Mouse (Mus musculus): ENCODE measurements around the gene Xkrx.

DNA sequence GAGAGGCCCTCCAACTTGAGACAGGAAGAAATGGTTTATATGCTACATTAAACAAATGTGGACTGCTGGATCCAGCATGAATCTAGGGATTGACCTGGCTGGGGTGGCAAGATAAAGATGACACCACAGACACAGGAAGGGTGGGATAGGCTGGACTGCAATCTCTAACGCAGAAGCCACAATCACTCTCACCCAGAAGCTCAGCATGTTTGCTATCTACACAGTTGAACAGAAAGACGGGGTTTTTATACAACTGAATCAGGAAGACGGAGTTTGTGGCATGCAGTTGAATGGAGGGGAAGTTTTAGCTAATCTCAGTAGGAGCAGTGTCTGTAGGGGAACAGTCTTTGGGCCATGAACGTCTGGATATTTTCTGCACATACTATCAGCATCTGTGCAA, 19.9 kb downstream of the Xkrx start:
- no peak for TF ChIP-seq GATA1 (IDR thresholded peaks at IDR 0.05; ENCODE audit: borderline replicate concordance, low read length)
- no peak for TF ChIP-seq CTCF (IDR thresholded peaks at IDR 0.05; ENCODE audit: low read depth, low read length)
- no peak for TF ChIP-seq GATA2 (IDR thresholded peaks at IDR 0.05; ENCODE audit: borderline replicate concordance, low read depth, low read length)
- TF ChIP-seq POLR2AphosphoS5 (IDR thresholded peaks at IDR 0.05; ENCODE audit: insufficient replicate concordance, low read depth, low read length), result no peak
